Mouse (Mus musculus) cerebellum, postnatal 4 days (tissue): Measurements from ENCODE around the gene Gm13694.
A peak's percentile ranks its signal among the peaks of the same experiment; 100 is the strongest.
"Not testable (repeated sequence)": the region's sequence is repeated elsewhere in the genome, so short reads cannot be mapped to it uniquely, and the experiment has no call there.

Experiments used
- DNase-seq, 2 experiments: peaks; one replicate each; pipeline ENCODE4 v3.0.0; 2022; ENCODE audit warnings: low spot score in 2 of 2, mixed read lengths in 1 of 2

Gene Gm13694

GRCm38 (mm10) chr2:83978633-83979032 is at the start of gene Gm13694:
Gene Gm13694 (plus strand): TSS chr2:83978933.
- not testable (repeated sequence) for DNase-seq

- DNase-seq = no peak
Measured at GRCm38 (mm10) chr2:83929478-83930088, 49.1 kb upstream of the Gm13694 start.

- DNase-seq = peak; percentile 46 to 66
Measured at GRCm38 (mm10) chr2:83940931-83941361, 37.8 kb upstream of the Gm13694 start, which contains the start of gene Zswim2. Gene Zswim2 (minus strand): TSS chr2:83941228.

GRCm38 (mm10) chr2:83941378-83941777 is 37.4 kb upstream of the Gm13694 start:
- DNase-seq = no peak

- no peak for DNase-seq
Measured at GRCm38 (mm10) chr2:83941792-83942191, 36.9 kb upstream of the Gm13694 start.

GRCm38 (mm10) chr2:83955393-83955792 is 23.3 kb upstream of the Gm13694 start, which contains the start of gene Gm13698:
Gene Gm13698 (plus strand): TSS chr2:83955693.
- DNase-seq = not testable (repeated sequence)

GRCm38 (mm10) chr2:83961203-83961602 is 17.5 kb upstream of the Gm13694 start, which contains the start of gene Gm13693:
Gene Gm13693 (plus strand): TSS chr2:83961503.
- not testable (repeated sequence) for DNase-seq

- not testable (repeated sequence) for DNase-seq
Measured at GRCm38 (mm10) chr2:83967013-83967412, 11.7 kb upstream of the Gm13694 start, which contains the start of gene Gm13695. Gene Gm13695 (plus strand): TSS chr2:83967313.

- not testable (repeated sequence) for DNase-seq
Measured at GRCm38 (mm10) chr2:83972823-83973222, 5.9 kb upstream of the Gm13694 start, which contains the start of gene Gm13696. Gene Gm13696 (plus strand): TSS chr2:83973123.

- not testable (repeated sequence) for DNase-seq
Measured at GRCm38 (mm10) chr2:83984443-83984842, 5.7 kb downstream of the Gm13694 start, which contains the start of gene Gm13697. Gene Gm13697 (plus strand): TSS chr2:83984743.

GRCm38 (mm10) chr2:83990253-83990652 is 11.5 kb downstream of the Gm13694 start, which contains the start of gene Gm13691:
Gene Gm13691 (plus strand): TSS chr2:83990553.
- not testable (repeated sequence) for DNase-seq

GRCm38 (mm10) chr2:83993639-83994255 is 15.0 kb downstream of the Gm13694 start:
- not testable (repeated sequence) for DNase-seq

GRCm38 (mm10) chr2:83994526-83994925 is 15.8 kb downstream of the Gm13694 start:
- DNase-seq = not testable (repeated sequence)

- DNase-seq = no peak
Measured at GRCm38 (mm10) chr2:84008913-84009312, 30.2 kb downstream of the Gm13694 start.

- no peak for DNase-seq
Measured at GRCm38 (mm10) chr2:84009818-84010217, 31.1 kb downstream of the Gm13694 start.

GRCm38 (mm10) chr2:84014572-84014971 is 35.8 kb downstream of the Gm13694 start:
- no peak for DNase-seq

GRCm38 (mm10) chr2:84016291-84016690 is 37.6 kb downstream of the Gm13694 start:
- not testable (repeated sequence) for DNase-seq

- no peak for DNase-seq
Measured at GRCm38 (mm10) chr2:84018330-84018729, 39.6 kb downstream of the Gm13694 start.

GRCm38 (mm10) chr2:84019519-84020305 is 41.0 kb downstream of the Gm13694 start:
- DNase-seq = no peak

- no peak for DNase-seq
Measured at GRCm38 (mm10) chr2:84021930-84022329, 43.2 kb downstream of the Gm13694 start.

GRCm38 (mm10) chr2:84022905-84023304 is 44.2 kb downstream of the Gm13694 start:
- no peak for DNase-seq

- no peak for DNase-seq
Measured at GRCm38 (mm10) chr2:84023319-84023718, 44.6 kb downstream of the Gm13694 start.
